Mouse (Mus musculus): ENCODE results near the gene Mtmr14. TPM values are rescaled to one million over a fixed set of nuclear protein-coding genes. Genes with fewer than 3 reads are reported as not detected.

Mtmr14 gene
- 19.5 TPM for polyA plus RNA-seq (2012; fragmentation: generic; extraction: Trizol)
- long read RNA-seq, experiment 1, transcript Mtmr14-201 (19 exons, 2,676 nt) = major isoform, 8 of 22 reads
- long read RNA-seq, experiment 1, partial matches to known transcripts = 2 of 22 reads
- long read RNA-seq, experiment 1, other reads (novel, unspliced or antisense) = 12 of 22 reads
- long read RNA-seq, experiment 2, transcript Mtmr14-201 (19 exons, 2,676 nt) = major isoform, 89 of 240 reads
- long read RNA-seq, experiment 2, partial matches to known transcripts = 18 of 240 reads
- long read RNA-seq, experiment 2, other reads (novel, unspliced or antisense) = 133 of 240 reads

DNA sequence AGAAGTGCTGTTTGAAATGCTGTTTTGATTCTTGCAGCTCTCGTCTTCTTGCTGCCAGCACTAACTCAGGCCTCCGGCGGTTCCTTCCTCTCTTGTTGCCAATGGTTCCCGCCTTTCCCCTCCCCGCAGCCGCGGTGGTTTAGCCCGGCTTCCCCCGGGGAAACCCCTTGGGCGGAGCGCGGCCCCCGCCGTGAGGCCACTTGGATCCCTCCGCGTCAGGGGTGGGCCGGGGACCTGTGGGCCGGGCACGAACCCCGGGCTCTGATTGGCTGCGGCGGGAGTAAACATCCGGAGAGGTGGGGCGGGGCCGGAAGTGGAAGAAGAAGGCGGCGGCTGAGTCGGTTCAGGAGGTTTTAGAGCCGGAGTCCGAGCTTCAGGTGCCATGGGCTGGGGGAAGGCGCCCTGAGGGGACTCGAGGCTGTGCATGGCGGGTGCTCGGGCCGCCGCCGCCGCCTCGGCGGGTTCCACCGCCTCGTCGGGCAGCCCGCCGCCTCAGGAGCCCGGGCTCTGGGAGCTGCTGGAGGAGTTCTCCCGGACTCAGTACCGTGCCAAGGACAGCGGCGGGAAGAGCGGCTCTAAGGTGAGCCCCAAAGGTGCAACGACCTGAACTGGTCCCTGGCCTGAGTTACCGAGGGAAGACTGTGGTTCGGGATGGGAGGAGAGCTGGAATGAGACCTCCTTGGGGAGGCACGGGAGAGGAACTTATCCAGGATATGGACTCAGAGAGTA lies at the start of gene Mtmr14:
TSS of gene Mtmr14 (plus strand) at position 302 of the 729 bp plus-strand sequence.
- peak within 1 kb of the TSS; percentile 68 for H3K4me3 ChIP-seq (ENCODE audit: insufficient read depth, poor library complexity, severe bottlenecking)
- peaks cover 16% of the 10 kb centered on the region for H3K79me2 ChIP-seq (ENCODE audit: control insufficient read depth, insufficient read depth)
- H3K36me3 ChIP-seq (ENCODE audit: control insufficient read depth, insufficient read depth) = peaks cover 4% of the 10 kb centered on the region
- peak within 1 kb of the TSS; percentile 44 for H3ac ChIP-seq (ENCODE audit: control insufficient read depth, insufficient read length, low read depth)
- peaks cover 7% of the 10 kb centered on the region for H3K27me3 ChIP-seq (ENCODE audit: control insufficient read depth, insufficient read depth, insufficient read length)
- TF ChIP-seq MYOG (IDR thresholded peaks at IDR 0.05; ENCODE audit: control insufficient read depth, extremely low read depth, insufficient read length) = no peak
- no peak for TF ChIP-seq USF1 (IDR thresholded peaks at IDR 0.05; ENCODE audit: low read depth)
- no peak for TF ChIP-seq MYOD1 (IDR thresholded peaks at IDR 0.05; ENCODE audit: control insufficient read depth, insufficient read length, low read depth)
- TF ChIP-seq MAX (IDR thresholded peaks at IDR 0.05) = peak; percentile 35
- H3K79me3 ChIP-seq (ENCODE audit: low read depth) = no peaks in the 10 kb centered on the region

DNA sequence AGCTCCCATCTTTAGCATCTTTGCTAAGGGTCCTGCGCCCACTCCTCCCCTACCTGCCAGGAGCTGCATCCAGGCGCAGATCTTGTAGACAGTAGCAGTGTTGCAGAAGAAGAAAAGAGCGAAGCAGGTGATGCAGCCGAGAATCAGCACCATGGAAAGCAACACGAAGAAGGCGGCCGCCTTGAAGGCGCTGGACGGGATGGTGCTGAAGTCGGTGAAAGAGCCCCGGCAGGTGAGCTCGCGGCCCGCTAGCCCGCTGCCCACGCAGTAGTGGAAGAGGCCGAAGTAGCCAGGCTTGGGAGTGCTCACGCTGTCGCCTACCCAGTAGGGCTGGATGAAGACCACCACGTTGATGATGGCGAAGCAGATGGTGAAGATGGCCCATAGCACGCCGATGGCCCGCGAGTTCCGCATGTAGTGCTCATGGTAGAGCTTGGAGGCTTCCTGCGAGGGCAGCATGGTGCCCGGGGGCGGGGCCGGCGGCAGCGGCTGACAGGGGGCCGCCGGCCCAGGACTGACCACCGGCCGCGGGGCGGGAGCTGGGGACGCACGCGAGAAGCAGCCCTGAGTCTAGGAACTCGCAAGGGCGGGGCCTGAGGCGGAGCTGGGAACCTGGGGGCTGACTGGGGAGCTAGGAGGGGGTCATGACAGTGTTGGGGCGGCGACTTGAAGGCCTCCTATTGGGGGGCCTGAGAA lies 43.7 kb upstream of the Mtmr14 start:
- Histone ChIP-seq H3K79me3 (ENCODE audit: low read depth) (no peaks in the 10 kb centered on the region), H3K4me3 (ENCODE audit: insufficient read depth, poor library complexity, severe bottlenecking) (no peak overlapping the region), H3K79me2 (ENCODE audit: control insufficient read depth, insufficient read depth) (no peaks in the 10 kb centered on the region), H3K27me3 (ENCODE audit: control insufficient read depth, insufficient read depth, insufficient read length) (peaks cover 39% of the 10 kb centered on the region), H3ac (ENCODE audit: control insufficient read depth, insufficient read length, low read depth) (no peak overlapping the region), H3K36me3 (ENCODE audit: control insufficient read depth, insufficient read depth) (no peaks in the 10 kb centered on the region)
- TF ChIP-seq USF1 (IDR thresholded peaks at IDR 0.05; ENCODE audit: low read depth) (no peak), MYOD1 (IDR thresholded peaks at IDR 0.05; ENCODE audit: control insufficient read depth, insufficient read length, low read depth) (no peak), CEBPB (IDR thresholded peaks at IDR 0.05; ENCODE audit: low read depth) (no peak), MYOG (IDR thresholded peaks at IDR 0.05; ENCODE audit: control insufficient read depth, extremely low read depth, insufficient read length) (no peak), CTCF (IDR thresholded peaks at IDR 0.05; ENCODE audit: control insufficient read depth, insufficient read depth, insufficient read length) (no peak), MAX (IDR thresholded peaks at IDR 0.05) (no peak)

DNA sequence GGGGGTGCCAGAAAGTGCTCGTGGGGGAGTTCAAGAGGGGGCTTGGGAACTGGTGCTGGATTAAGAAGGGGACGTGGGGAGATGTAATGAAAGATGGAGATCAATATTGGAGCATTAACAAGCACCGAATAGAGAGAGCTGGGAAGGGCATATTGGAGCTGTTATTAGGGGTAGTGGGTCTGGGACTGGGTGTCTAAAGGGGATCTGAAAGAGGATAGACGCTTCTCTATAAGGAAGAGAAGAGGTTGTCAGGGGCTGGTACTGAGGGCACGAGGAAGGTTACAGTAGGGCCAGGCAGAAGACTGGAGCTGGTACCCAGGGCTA lies 43.2 kb upstream of the Mtmr14 start:
- Histone ChIP-seq H3ac (ENCODE audit: control insufficient read depth, insufficient read length, low read depth) (no peak overlapping the region), H3K79me2 (ENCODE audit: control insufficient read depth, insufficient read depth) (no peaks in the 10 kb centered on the region), H3K36me3 (ENCODE audit: control insufficient read depth, insufficient read depth) (no peaks in the 10 kb centered on the region), H3K79me3 (ENCODE audit: low read depth) (no peaks in the 10 kb centered on the region), H3K27me3 (ENCODE audit: control insufficient read depth, insufficient read depth, insufficient read length) (peaks cover 35% of the 10 kb centered on the region), H3K4me3 (ENCODE audit: insufficient read depth, poor library complexity, severe bottlenecking) (no peak overlapping the region)
- no peak for TF ChIP-seq CEBPB (IDR thresholded peaks at IDR 0.05; ENCODE audit: low read depth)
- TF ChIP-seq CTCF (IDR thresholded peaks at IDR 0.05; ENCODE audit: control insufficient read depth, insufficient read depth, insufficient read length) = no peak
- TF ChIP-seq USF1 (IDR thresholded peaks at IDR 0.05; ENCODE audit: low read depth) = no peak
- no peak for TF ChIP-seq MAX (IDR thresholded peaks at IDR 0.05)
- no peak for TF ChIP-seq FOSL1 (IDR thresholded peaks at IDR 0.05; ENCODE audit: insufficient read depth, low read length, poor library complexity, severe bottlenecking)
- TF ChIP-seq MYOG (IDR thresholded peaks at IDR 0.05; ENCODE audit: control insufficient read depth, extremely low read depth, insufficient read length) = no peak
- TF ChIP-seq MYOD1 (IDR thresholded peaks at IDR 0.05; ENCODE audit: control insufficient read depth, insufficient read length, low read depth) = no peak

DNA sequence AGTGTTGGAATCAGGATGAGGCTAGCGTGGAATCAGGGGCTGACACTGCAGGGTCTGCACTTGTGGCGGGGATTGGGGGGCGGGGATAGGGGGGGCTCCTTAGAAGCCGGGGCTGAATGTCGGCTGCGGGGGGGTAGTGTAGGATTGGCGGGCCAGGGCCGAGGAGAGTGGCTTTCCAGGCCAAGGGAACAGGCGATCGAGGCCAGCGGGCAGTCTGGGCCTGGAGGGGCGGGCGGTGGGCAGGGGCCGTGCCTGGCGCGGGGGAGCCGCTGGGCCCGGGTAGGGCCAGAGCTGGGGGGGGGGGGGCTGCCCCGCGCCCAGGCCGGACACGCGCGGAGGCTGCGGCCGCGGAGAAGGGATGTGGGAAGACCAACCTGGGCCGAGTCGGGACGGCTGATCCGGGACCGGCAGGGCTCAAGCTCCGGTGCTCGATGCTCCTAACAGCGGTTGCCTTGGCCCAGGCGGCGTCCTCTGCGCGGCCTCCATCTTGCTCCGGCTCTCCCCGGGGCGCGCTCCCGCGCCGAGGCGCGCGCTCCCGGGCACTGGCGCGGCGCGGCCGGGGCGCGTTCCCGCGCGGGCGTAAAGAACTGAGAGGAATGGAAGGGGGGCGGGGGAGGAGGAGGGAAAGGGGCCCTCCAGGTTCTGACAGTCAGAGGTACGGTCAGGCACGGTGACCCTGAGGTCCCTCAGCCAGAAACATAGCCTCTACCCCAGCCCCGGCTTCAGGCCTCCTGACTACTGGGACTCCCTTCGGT lies 42.6 kb upstream of the Mtmr14 start, which contains the start of gene Lhfpl4:
TSS of gene Lhfpl4 (minus strand) at position 544 of the 755 bp plus-strand sequence.
- H3K79me2 ChIP-seq (ENCODE audit: control insufficient read depth, insufficient read depth) = no peaks in the 10 kb centered on the region
- peaks cover 35% of the 10 kb centered on the region for H3K27me3 ChIP-seq (ENCODE audit: control insufficient read depth, insufficient read depth, insufficient read length)
- TF ChIP-seq FOSL1 (IDR thresholded peaks at IDR 0.05; ENCODE audit: insufficient read depth, low read length, poor library complexity, severe bottlenecking) (no peak), USF1 (IDR thresholded peaks at IDR 0.05; ENCODE audit: low read depth) (no peak), CTCF (IDR thresholded peaks at IDR 0.05; ENCODE audit: control insufficient read depth, insufficient read depth, insufficient read length) (no peak), MYOD1 (IDR thresholded peaks at IDR 0.05; ENCODE audit: control insufficient read depth, insufficient read length, low read depth) (no peak), MAX (IDR thresholded peaks at IDR 0.05) (no peak), CEBPB (IDR thresholded peaks at IDR 0.05; ENCODE audit: low read depth) (no peak), MYOG (IDR thresholded peaks at IDR 0.05; ENCODE audit: control insufficient read depth, extremely low read depth, insufficient read length) (no peak)
- H3K36me3 ChIP-seq (ENCODE audit: control insufficient read depth, insufficient read depth) = no peaks in the 10 kb centered on the region
- no peak within 1 kb of the TSS for H3K4me3 ChIP-seq (ENCODE audit: insufficient read depth, poor library complexity, severe bottlenecking)
- no peaks in the 10 kb centered on the region for H3K79me3 ChIP-seq (ENCODE audit: low read depth)
- no peak within 1 kb of the TSS for H3ac ChIP-seq (ENCODE audit: control insufficient read depth, insufficient read length, low read depth)

DNA sequence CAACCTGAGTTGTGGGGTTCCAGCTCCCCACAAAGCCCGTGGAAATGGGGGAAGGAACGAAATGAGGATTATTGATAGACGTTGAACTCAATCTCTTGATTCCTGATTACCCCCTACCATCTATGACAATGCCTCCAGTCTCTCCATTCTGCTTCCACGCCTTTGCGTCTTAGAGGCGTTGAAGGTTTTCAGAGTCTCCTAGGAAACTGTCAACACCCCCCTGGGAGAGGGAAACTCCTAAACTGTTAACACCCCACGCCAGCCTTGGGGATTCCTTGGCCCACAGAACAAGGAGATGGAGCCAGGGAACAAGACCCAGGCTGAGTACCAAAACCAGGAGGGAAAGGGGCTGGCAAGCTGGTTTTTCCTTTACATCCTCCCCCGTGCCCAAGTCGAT lies 42.0 kb upstream of the Mtmr14 start:
- Histone ChIP-seq H3K79me3 (ENCODE audit: low read depth) (no peaks in the 10 kb centered on the region), H3K36me3 (ENCODE audit: control insufficient read depth, insufficient read depth) (no peaks in the 10 kb centered on the region), H3ac (ENCODE audit: control insufficient read depth, insufficient read length, low read depth) (no peak overlapping the region), H3K27me3 (ENCODE audit: control insufficient read depth, insufficient read depth, insufficient read length) (peaks cover 35% of the 10 kb centered on the region), H3K79me2 (ENCODE audit: control insufficient read depth, insufficient read depth) (no peaks in the 10 kb centered on the region), H3K4me3 (ENCODE audit: insufficient read depth, poor library complexity, severe bottlenecking) (no peak overlapping the region)
- TF ChIP-seq FOSL1 (IDR thresholded peaks at IDR 0.05; ENCODE audit: insufficient read depth, low read length, poor library complexity, severe bottlenecking) = no peak
- TF ChIP-seq MYOG (IDR thresholded peaks at IDR 0.05; ENCODE audit: control insufficient read depth, extremely low read depth, insufficient read length) = no peak
- TF ChIP-seq MYOD1 (IDR thresholded peaks at IDR 0.05; ENCODE audit: control insufficient read depth, insufficient read length, low read depth) = no peak
- TF ChIP-seq MAX (IDR thresholded peaks at IDR 0.05) = no peak
- no peak for TF ChIP-seq CEBPB (IDR thresholded peaks at IDR 0.05; ENCODE audit: low read depth)
- TF ChIP-seq USF1 (IDR thresholded peaks at IDR 0.05; ENCODE audit: low read depth) = no peak
- no peak for TF ChIP-seq CTCF (IDR thresholded peaks at IDR 0.05; ENCODE audit: control insufficient read depth, insufficient read depth, insufficient read length)

All from C2C12 (cell line).